Mouse (Mus musculus): ENCODE data around the gene Inha.

DNA sequence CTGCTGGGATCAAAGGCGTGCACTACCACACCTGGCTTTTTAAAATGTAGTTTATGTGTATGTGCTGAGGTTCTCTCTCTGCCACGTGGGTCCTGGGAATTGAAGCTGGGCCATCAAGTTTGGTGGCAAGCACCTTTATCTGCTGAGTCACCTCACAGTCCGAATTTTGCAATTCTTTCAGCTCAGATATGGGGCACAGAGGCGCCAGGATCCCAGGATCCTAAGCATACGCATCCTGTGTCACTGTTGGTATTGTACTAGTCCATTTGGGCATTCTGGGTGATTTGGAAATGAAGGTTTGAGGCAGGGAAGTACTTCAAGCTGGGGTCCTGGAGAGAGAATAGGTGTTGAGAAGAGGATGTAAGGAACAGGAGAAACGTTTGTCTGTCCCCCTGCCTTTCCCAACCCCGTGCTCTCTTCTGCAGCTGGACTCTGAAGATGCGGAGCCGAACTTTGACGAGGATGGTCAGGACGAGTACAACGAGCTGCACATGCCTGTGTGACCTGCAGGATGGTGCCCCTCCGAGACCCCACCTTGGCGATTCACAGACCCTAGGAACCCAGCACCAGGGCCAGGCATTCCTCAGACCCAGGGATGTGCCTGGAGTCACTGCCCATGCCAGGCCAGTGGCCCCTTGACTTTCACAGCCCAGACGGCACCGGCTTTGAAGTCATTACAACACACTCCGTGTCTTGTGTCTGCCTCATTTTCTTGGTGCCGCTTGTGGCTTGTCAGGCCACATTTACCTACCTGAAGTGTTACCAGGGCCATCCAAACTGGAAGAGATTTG lies 51.7 kb downstream of the Inha start:
- no peak for TF ChIP-seq CTCF (IDR thresholded peaks at IDR 0.05; ENCODE audit: control insufficient read depth, insufficient read depth, insufficient read length)
- TF ChIP-seq MAX (IDR thresholded peaks at IDR 0.05): no peak
- no peak for TF ChIP-seq MYOD1 (IDR thresholded peaks at IDR 0.05; ENCODE audit: control insufficient read depth, insufficient read length, low read depth)
- TF ChIP-seq CEBPB (IDR thresholded peaks at IDR 0.05; ENCODE audit: low read depth): no peak
- no peak for TF ChIP-seq MYOG (IDR thresholded peaks at IDR 0.05; ENCODE audit: control insufficient read depth, extremely low read depth, insufficient read length)

Measured in C2C12 (cell line).